Mouse (Mus musculus): ENCODE measurements around the gene Khnyn.

DNA sequence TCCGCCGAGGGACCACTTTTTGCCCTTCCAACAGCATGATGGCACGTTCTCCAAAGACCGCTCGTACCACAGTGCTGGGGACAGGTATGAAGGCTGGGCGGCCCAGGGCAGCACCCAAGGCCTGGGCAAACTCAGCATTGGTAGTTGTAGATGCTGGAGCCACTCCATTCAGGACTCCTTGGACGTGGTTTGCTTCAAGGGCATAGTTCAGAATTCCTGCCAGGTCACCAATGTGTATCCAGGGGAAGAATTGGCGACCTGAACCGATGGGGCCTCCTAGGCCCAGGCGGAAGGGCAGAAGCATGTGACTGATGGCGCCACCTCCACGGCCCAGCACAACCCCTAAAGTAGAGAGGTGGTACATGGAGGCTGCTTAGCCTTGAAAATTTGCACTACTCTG, 12.9 kb downstream of the Khnyn start:
- no peak for TF ChIP-seq CTCF (IDR thresholded peaks at IDR 0.05)
- no peak for TF ChIP-seq EP300 (IDR thresholded peaks at IDR 0.05)

All from lung, postnatal 0 days (tissue).